Mouse (Mus musculus) ES-E14 (cell line): ENCODE measurements around the gene Mrpl35. TPM values are rescaled to one million over a fixed set of nuclear protein-coding genes. Genes with fewer than 3 reads are reported as not detected.
"Not testable (repeated sequence)": the region's sequence is repeated elsewhere in the genome, so short reads cannot be mapped to it uniquely, and the experiment has no call there.

Experiments
- DNase-seq: peaks from one replicate; pipeline ENCODE4 v3.0.0-alpha.2; 2013; ENCODE audit warnings: low read depth, low spot score
- H3K27ac ChIP-seq: 2 replicates; pipeline ENCODE4 v1.5.1; 2012; ENCODE audit warnings: low read depth, mild to moderate bottlenecking, low read length, moderate library complexity, mixed read lengths; ENCODE audit not compliant: poor library complexity, insufficient read depth, severe bottlenecking
- H3K36me3 ChIP-seq: 2 replicates; pipeline ENCODE4 v1.6.1; 2012; ENCODE audit warnings: mild to moderate bottlenecking, low read length, moderate library complexity, mixed read lengths; ENCODE audit not compliant: control insufficient read depth, poor library complexity, insufficient read depth, severe bottlenecking
- H3K4me1 ChIP-seq, 2 experiments: fragments of 150-350 bp in 1 of 2; sonication (generic) in 1 of 2; 2 replicates each; pipeline ENCODE4 v1.6.1; 2012; ENCODE audit warnings: low read length in 2 of 2, mild to moderate bottlenecking in 1 of 2, mixed read lengths in 1 of 2; ENCODE audit not compliant: control insufficient read depth in 2 of 2, insufficient read depth in 2 of 2, poor library complexity in 1 of 2
- H3K4me3 ChIP-seq, 2 experiments: fragments of 150-350 bp in 1 of 2; sonication (generic) in 1 of 2; 2 replicates each; pipeline ENCODE4 v1.5.1; 2012; ENCODE audit warnings: low read length in 2 of 2, low read depth in 1 of 2, mild to moderate bottlenecking in 1 of 2, mixed read lengths in 1 of 2; ENCODE audit not compliant: insufficient read depth in 1 of 2, poor library complexity in 1 of 2, severe bottlenecking in 1 of 2
- H3K9ac ChIP-seq: 2 replicates; pipeline ENCODE4 v1.6.1; 2012; ENCODE audit warnings: low read depth, mild to moderate bottlenecking, low read length, mixed read lengths; ENCODE audit not compliant: poor library complexity, insufficient read depth, severe bottlenecking
- H3K9me3 ChIP-seq: fragments of 150-350 bp; sonication (generic); 2 replicates; pipeline ENCODE4 v1.6.1; 2012; ENCODE audit warnings: low read depth, mild to moderate bottlenecking, low read length; ENCODE audit not compliant: control insufficient read depth, insufficient read depth
- CHD2 ChIP-seq: IDR thresholded peaks from 2 replicates; pipeline ENCODE4 v1.6.1; 2014; ENCODE audit warnings: mild to moderate bottlenecking, low read depth, low read length, inconsistent platforms
- HCFC1 ChIP-seq: IDR thresholded peaks from 2 replicates; pipeline ENCODE4 v1.6.1; 2012; ENCODE audit warnings: low read length, inconsistent platforms, borderline replicate concordance; ENCODE audit not compliant: insufficient read depth
- MAFK ChIP-seq: IDR thresholded peaks from 2 replicates; pipeline ENCODE4 v1.6.1; 2014; ENCODE audit warnings: mild to moderate bottlenecking, low read depth, low read length, inconsistent platforms; ENCODE audit not compliant: insufficient read depth
- ZC3H11A ChIP-seq: IDR thresholded peaks from 2 replicates; pipeline ENCODE4 v1.6.1; 2012; ENCODE audit warnings: low read depth, mild to moderate bottlenecking, inconsistent platforms, low read length, borderline replicate concordance
- ZNF384 ChIP-seq: IDR thresholded peaks from 2 replicates; pipeline ENCODE4 v1.6.1; 2012; ENCODE audit warnings: low read depth, low read length, inconsistent platforms
- in situ Hi-C, 2 experiments: fragments of 600-800 bp; cut with MboI; formaldehyde crosslinking; loops; one replicate each; pipeline ENCODE4 v1.15.1; 2025; ENCODE audit warnings: low sequenced_read_pairs in 2 of 2, inconsistent platforms in 1 of 2; ENCODE audit not compliant: unreplicated experiment in 2 of 2
- total RNA-seq: library from RNA; depleted of rRNA; stranded (reverse); fragments of 300-350 nt; gene quantifications from 2 replicates; pipeline ENCODE4 v1.2.3, GENCODE M21; 2012; rRNA removed

Mrpl35 gene
- total RNA-seq: 27.4 and 34.0 TPM in 2 replicates

- H3K9ac ChIP-seq: no peak within 1 kb of the TSS
- H3K4me3 ChIP-seq: no peak within 1 kb of the TSS
- H3K4me1 ChIP-seq: peaks cover 0 to 3% of the 10 kb centered on the region in 2 experiments; a peak in 2 of 4 replicates
- no peaks in the 10 kb centered on the region for H3K36me3 ChIP-seq
- TF ChIP-seq CHD2: no peak
- TF ChIP-seq ZNF384: no peak
- TF ChIP-seq HCFC1: no peak
- TF ChIP-seq MAFK: no peak
- TF ChIP-seq ZC3H11A: no peak
- no peak for DNase-seq
- H3K9me3 ChIP-seq: no peaks in the 10 kb centered on the region
- in situ Hi-C loops: no loop called here
- no peak within 1 kb of the TSS for H3K27ac ChIP-seq
These were observed at the start of gene Mrpl35 for GRCm38 (mm10) chr6:71826869-71827268. Mrpl35 (minus strand) TSS chr6:71826969.

DNA sequence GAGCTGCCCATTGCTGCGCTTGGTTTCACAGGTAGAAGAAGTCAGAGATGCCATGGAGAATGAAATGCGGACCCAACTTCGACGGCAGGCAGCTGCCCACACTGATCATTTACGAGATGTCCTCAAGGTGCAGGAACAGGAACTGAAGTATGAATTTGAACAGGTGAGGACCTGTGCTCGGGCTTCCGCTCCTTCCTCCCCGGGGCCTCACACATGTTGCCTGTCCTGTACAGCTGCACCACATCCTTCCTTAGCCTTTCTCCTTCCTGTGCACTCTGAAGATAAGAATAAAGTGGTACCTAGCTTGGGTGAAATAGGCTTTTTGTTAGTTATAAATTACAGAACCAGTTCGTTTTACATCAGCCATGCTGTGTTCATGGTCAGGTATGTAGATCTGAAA, 44.6 kb upstream of the Mrpl35 start:
- Histone ChIP-seq H3K4me3 (no peak overlapping the region), H3K9me3 (no peaks in the 10 kb centered on the region), H3K27ac (no peak overlapping the region), H3K36me3 (peaks cover 12% of the 10 kb centered on the region), H3K4me1 (no peaks in the 10 kb centered on the region), H3K9ac (no peak overlapping the region)
- TF ChIP-seq HCFC1: no peak
- TF ChIP-seq ZC3H11A: no peak
- TF ChIP-seq CHD2: no peak
- TF ChIP-seq MAFK: no peak
- no peak for TF ChIP-seq ZNF384
- in situ Hi-C loops: no loop called here
- DNase-seq: no peak

DNA sequence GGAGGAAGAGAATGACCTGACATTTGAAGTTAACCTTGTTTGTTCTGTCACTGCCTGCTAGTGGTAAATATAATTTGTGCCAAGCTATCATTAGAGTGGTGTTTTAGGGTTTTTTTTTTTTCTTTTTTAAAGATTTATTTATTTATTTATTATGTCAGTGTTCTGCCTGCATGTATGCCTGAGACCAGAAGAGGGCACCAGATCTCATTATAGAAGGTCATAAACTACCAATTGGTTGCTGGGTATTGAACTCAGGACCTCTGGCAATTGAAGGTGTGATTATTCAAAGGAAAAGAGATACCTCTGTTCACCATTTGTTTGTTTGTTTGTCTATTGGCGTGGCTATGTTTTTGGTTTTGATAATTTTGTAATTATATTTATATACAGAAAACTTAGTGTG, 42.0 kb upstream of the Mrpl35 start:
- H3K27ac ChIP-seq: no peak overlapping the region
- no peaks in the 10 kb centered on the region for H3K4me1 ChIP-seq
- in situ Hi-C loops: no loop called here
- no peaks in the 10 kb centered on the region for H3K9me3 ChIP-seq
- TF ChIP-seq ZNF384 (peak; percentile 75; the same call in 1 of the 2 replicates), HCFC1 (no peak)
- H3K36me3 ChIP-seq: peaks cover 9% of the 10 kb centered on the region
- DNase-seq: no peak
- no peak overlapping the region for H3K4me3 ChIP-seq
- no peak overlapping the region for H3K9ac ChIP-seq

DNA sequence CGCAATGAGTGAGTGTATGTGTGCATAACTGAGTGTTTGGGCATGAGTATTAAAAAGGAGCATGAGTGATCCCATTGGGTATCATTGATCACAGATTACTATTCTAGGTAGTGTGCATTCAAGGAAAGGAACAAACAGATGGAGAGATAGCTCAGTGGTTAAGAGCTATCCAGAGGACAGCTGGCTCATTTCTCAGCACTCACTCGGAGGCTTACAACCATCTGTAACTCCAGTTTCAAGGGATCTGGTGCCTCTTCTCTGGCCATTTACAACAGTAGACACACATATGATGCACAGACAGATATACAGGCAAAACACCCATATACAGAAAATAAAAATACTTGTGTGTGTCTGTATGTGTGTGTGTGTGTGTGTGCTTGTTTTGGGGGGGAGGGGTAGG, 41.0 kb upstream of the Mrpl35 start:
- no peaks in the 10 kb centered on the region for H3K4me1 ChIP-seq
- no peaks in the 10 kb centered on the region for H3K9me3 ChIP-seq
- peaks cover 9% of the 10 kb centered on the region for H3K36me3 ChIP-seq
- no peak for TF ChIP-seq ZNF384
- no peak for TF ChIP-seq MAFK
- no peak for TF ChIP-seq CHD2
- H3K27ac ChIP-seq: no peak overlapping the region
- H3K4me3 ChIP-seq: no peak overlapping the region
- no peak for DNase-seq
- in situ Hi-C loops: no loop called here
- no peak overlapping the region for H3K9ac ChIP-seq

- DNase-seq, H3K4me3 ChIP-seq, H3K9ac ChIP-seq, in situ Hi-C loops, H3K36me3 ChIP-seq, H3K27ac ChIP-seq, H3K4me1 ChIP-seq, H3K9me3 ChIP-seq: not testable (repeated sequence)
These were observed 20.1 kb upstream of the Mrpl35 start for GRCm38 (mm10) chr6:71846906-71847305.
